9 mouse cellular contexts compared by ENCODE assay signal in genomic region chr7:44303346-44304340, GRCm38 (mm10). TPM values are rescaled to one million over a fixed set of nuclear protein-coding genes. Genes with fewer than 3 reads are reported as not detected.
DNase-seq lines count a peak whose midpoint lies in the region; ATAC-seq and TF ChIP-seq lines count a peak whose summit lies in the region.
"Had no signal": no experiment of that assay in that cellular context is flagged by ENCODE, and none has a peak within 500 bp of the region (broad histone marks: within the 10 kb centered on the region; RNA-seq: fewer than 3 reads in every experiment).

No protein-coding gene starts in this region.

- H3K9ac ChIP-seq in heart, embryonic 14.5 days (ENCODE audit: low read length): peak overlapping the region; percentile 89
- H3K9ac ChIP-seq in forebrain, embryonic 16.5 days (replicated peaks; ENCODE audit: low read depth, low read length): peak overlapping the region; percentile 97
- peak overlapping the region; percentile 76; the same call in 1 of the 2 replicates for H3K9ac ChIP-seq in liver, postnatal 0 days (replicated peaks)

- 85% methylated on average over 14 of the region's 14 CpGs for WGBS in heart, embryonic 14.5 days
- WGBS in forebrain, embryonic 16.5 days: 86% methylated on average over 14 of the region's 14 CpGs
- 78% methylated on average over 14 of the region's 14 CpGs for WGBS in liver, postnatal 0 days (ENCODE audit: insufficient replicate concordance)

- H3K36me3 ChIP-seq in heart, embryonic 14.5 days (ENCODE audit: control insufficient read depth, insufficient read depth, low read length): no peaks in the 10 kb centered on the region
- H3K36me3 ChIP-seq in G1E (replicated peaks): peaks cover 7% of the 10 kb centered on the region
- no peaks in the 10 kb centered on the region for H3K36me3 ChIP-seq in forebrain, embryonic 16.5 days (ENCODE audit: control insufficient read depth, insufficient read depth)
- no peaks in the 10 kb centered on the region for H3K36me3 ChIP-seq in liver, postnatal 0 days (replicated peaks; ENCODE audit: insufficient read depth, low read length)

- peak overlapping the region; percentile 58 to 71; a peak in 3 of 4 replicates for H3K4me3 ChIP-seq in heart, embryonic 14.5 days (ENCODE audit: control insufficient read depth in 1 of 2, insufficient read depth in 1 of 2, low read depth in 1 of 2, low read length in 2 of 2)
- H3K4me3 ChIP-seq in G1E (ENCODE audit: low read depth, low read length): peak overlapping the region; percentile 87
- peak overlapping the region; percentile 78 for H3K4me3 ChIP-seq in forebrain, embryonic 16.5 days (replicated peaks; ENCODE audit: low read length)
- peak overlapping the region; percentile 59 for H3K4me3 ChIP-seq in liver, postnatal 0 days (ENCODE audit: low read depth, low read length)

- H3K4me2 ChIP-seq in heart, embryonic 14.5 days (ENCODE audit: low read length): peak overlapping the region; percentile 90
- peak overlapping the region; percentile 87 for H3K4me2 ChIP-seq in forebrain, embryonic 16.5 days (ENCODE audit: low read length)
- H3K4me2 ChIP-seq in liver, postnatal 0 days (ENCODE audit: low read depth, low read length): peak overlapping the region; percentile 85

- no peak for TF ChIP-seq EP300 in liver, postnatal 0 days (IDR thresholded peaks at IDR 0.05; ENCODE audit: low read depth)

- H3K9me3 ChIP-seq in heart, embryonic 14.5 days (ENCODE audit: control insufficient read depth, low read length): no peaks in the 10 kb centered on the region
- H3K9me3 ChIP-seq in G1E (replicated peaks): no peaks in the 10 kb centered on the region
- H3K9me3 ChIP-seq in forebrain, embryonic 16.5 days (ENCODE audit: control insufficient read depth, low read length): no peaks in the 10 kb centered on the region
- H3K9me3 ChIP-seq in liver, postnatal 0 days (ENCODE audit: low read length): no peaks in the 10 kb centered on the region

- peaks cover 24% of the 10 kb centered on the region for H3K27me3 ChIP-seq in heart, embryonic 14.5 days (ENCODE audit: control insufficient read depth, insufficient read depth, low read length)
- H3K27me3 ChIP-seq in G1E (ENCODE audit: insufficient read depth, low read length): peaks cover 22% of the 10 kb centered on the region
- H3K27me3 ChIP-seq in forebrain, embryonic 16.5 days (replicated peaks; ENCODE audit: control insufficient read depth, insufficient read depth, low read length): no peaks in the 10 kb centered on the region
- peaks cover 15% of the 10 kb centered on the region for H3K27me3 ChIP-seq in liver, postnatal 0 days (ENCODE audit: insufficient read depth, low read length)

- no peak for ATAC-seq in heart, embryonic 14.5 days (ENCODE audit: insufficient number of reproducible peaks, insufficient read depth, low FRiP score, low read depth)
- no peak for ATAC-seq in G1E (ENCODE audit: extremely low read depth, insufficient number of reproducible peaks, low FRiP score, poor library complexity, severe bottlenecking)
- no peak for ATAC-seq in forebrain, embryonic 16.5 days
- ATAC-seq in liver, postnatal 0 days: no peak

- intact Hi-C loops in heart, postnatal 25 days (cut with DNase I): loop anchor here (5.0 kb wide), 1 partner anchor 41 kb away; the partner anchor contains the start of gene Gm15517
- intact Hi-C loops in left cerebral cortex, postnatal 14 days (cut with DNase I): no loop called here

- TF ChIP-seq CTCF in G1E (IDR thresholded peaks at IDR 0.05; ENCODE audit: low read depth, low read length): no peak
- no peak for TF ChIP-seq CTCF in liver, postnatal 0 days (IDR thresholded peaks at IDR 0.05; ENCODE audit: low read depth)

- 0 out of 4 replicates have a peak overlapping the region, but pooled peaks of 1 of the 2 experiments have one; percentile 61 for H3K27ac ChIP-seq in heart, embryonic 14.5 days (replicated peaks in 1 of 2; ENCODE audit: control insufficient read depth in 1 of 2, insufficient read depth in 1 of 2, low read depth in 2 of 2, low read length in 2 of 2)
- H3K27ac ChIP-seq in forebrain, embryonic 16.5 days (ENCODE audit: low read length): peak overlapping the region; percentile 95
- no peak overlapping the region; the same call in 1 of the 2 replicates for H3K27ac ChIP-seq in liver, postnatal 0 days (ENCODE audit: low read depth)

- H3K4me1 ChIP-seq in heart, embryonic 14.5 days (ENCODE audit: control insufficient read depth in 2 of 2, insufficient read depth in 2 of 2, low read length in 2 of 2): peaks cover 3 to 7% of the 10 kb centered on the region in 2 experiments; a peak in 3 of 4 replicates
- H3K4me1 ChIP-seq in G1E (ENCODE audit: insufficient read depth, low read depth, low read length): peaks cover 27% of the 10 kb centered on the region
- H3K4me1 ChIP-seq in forebrain, embryonic 16.5 days (replicated peaks; ENCODE audit: control insufficient read depth, insufficient read depth, low read length): peaks cover 14% of the 10 kb centered on the region
- peaks cover 21% of the 10 kb centered on the region for H3K4me1 ChIP-seq in liver, postnatal 0 days (ENCODE audit: insufficient read depth)

- no peak for DNase-seq in heart, postnatal 25 days (ENCODE audit: low spot score)
- DNase-seq in G1E (ENCODE audit: low spot score): no peak
- DNase-seq in liver, postnatal 0 days: no peak
- DNase-seq in left cerebral cortex, postnatal 14 days (ENCODE audit: low spot score in 2 of 2): no peak
- DNase-seq in ovary, postnatal 10 days (ENCODE audit: low spot score): no peak
- DNase-seq in spleen, adult 18-20 months: no peak

RNA-seq across cellular contexts. Expression of gene Clec11a, which starts 3.1 kb away (rescaled TPM):
- 0.81 and 0.85 TPM in 2 replicates for polyA plus RNA-seq in heart, embryonic 14.5 days (2014; fragmentation: Nextera tagmentation; extraction: Ambion mirVana)
- 1 to 10 TPM in 1 of 2 experiments, under 1 TPM in 1; 0.87 to 1.0 TPM for total RNA-seq in heart, postnatal 25 days (2021)
- 3.1 and 5.3 TPM in 2 replicates for total RNA-seq in G1E (2014; fragmentation: Nextera tagmentation)
- total RNA-seq in G1E (2017): 2.6 and 3.3 TPM in 2 replicates
- polyA plus RNA-seq in G1E (2012): 1.8 and 2.2 TPM in 2 replicates
- polyA plus RNA-seq in forebrain, embryonic 16.5 days (2015; fragmentation: Nextera tagmentation; extraction: Ambion mirVana): 3.5 and 4.4 TPM in 2 replicates
- polyA plus RNA-seq in liver, postnatal 0 days (2015; fragmentation: Nextera tagmentation; extraction: Ambion mirVana): 1.6 and 1.8 TPM in 2 replicates
- 1 to 10 TPM; 2.6 to 3.6 TPM for total RNA-seq in left cerebral cortex, postnatal 14 days (2021)

RNA-seq across cellular contexts. Expression of gene Shank1, which starts 6.4 kb away (rescaled TPM):
- polyA plus RNA-seq in heart, embryonic 14.5 days (2014; fragmentation: Nextera tagmentation; extraction: Ambion mirVana): 0.44 and 0.96 TPM in 2 replicates
- total RNA-seq in heart, postnatal 25 days (2021): 1 to 10 TPM; 1.6 to 2.0 TPM
- total RNA-seq in G1E (2014; fragmentation: Nextera tagmentation) (0.08 TPM in 1 of 2 replicates, not detected in the other), G1E (2017) (under 0.01 and 0.11 TPM in 2 replicates)
- 0.13 and 0.20 TPM in 2 replicates for polyA plus RNA-seq in G1E (2012)
- polyA plus RNA-seq in forebrain, embryonic 16.5 days (2015; fragmentation: Nextera tagmentation; extraction: Ambion mirVana): 20.4 and 26.5 TPM in 2 replicates
- not detected in 2 replicates for polyA plus RNA-seq in liver, postnatal 0 days (2015; fragmentation: Nextera tagmentation; extraction: Ambion mirVana)
- total RNA-seq in left cerebral cortex, postnatal 14 days (2021): 100 to 1,000 TPM; 512 to 537 TPM

RNA-seq across cellular contexts. Expression of gene Gm15517, which starts 42.4 kb away (rescaled TPM):
- polyA plus RNA-seq in heart, embryonic 14.5 days (2014; fragmentation: Nextera tagmentation; extraction: Ambion mirVana): not detected in 2 replicates
- total RNA-seq in heart, postnatal 25 days (2021): not detected
- total RNA-seq in G1E (2014; fragmentation: Nextera tagmentation) (not detected in 2 replicates), G1E (2017) (not detected in 2 replicates)
- polyA plus RNA-seq in G1E (2012): not detected in 2 replicates
- not detected in 2 replicates for polyA plus RNA-seq in forebrain, embryonic 16.5 days (2015; fragmentation: Nextera tagmentation; extraction: Ambion mirVana)
- polyA plus RNA-seq in liver, postnatal 0 days (2015; fragmentation: Nextera tagmentation; extraction: Ambion mirVana): not detected in 2 replicates
- total RNA-seq in left cerebral cortex, postnatal 14 days (2021): not detected
- total RNA-seq: left cerebral cortex, adult 8-10 months had no signal

RNA-seq across cellular contexts. Expression of gene Acp4, which starts 46.5 kb away (rescaled TPM):
- polyA plus RNA-seq in heart, embryonic 14.5 days (2014; fragmentation: Nextera tagmentation; extraction: Ambion mirVana): not detected in 2 replicates
- total RNA-seq in heart, postnatal 25 days (2021): not detected
- total RNA-seq in G1E (2014; fragmentation: Nextera tagmentation): not detected in 2 replicates
- not detected in 2 replicates for total RNA-seq in G1E (2017)
- not detected in 2 replicates for polyA plus RNA-seq in G1E (2012)
- polyA plus RNA-seq in forebrain, embryonic 16.5 days (2015; fragmentation: Nextera tagmentation; extraction: Ambion mirVana): not detected in 2 replicates
- not detected in 2 replicates for polyA plus RNA-seq in liver, postnatal 0 days (2015; fragmentation: Nextera tagmentation; extraction: Ambion mirVana)
- not detected for total RNA-seq in left cerebral cortex, postnatal 14 days (2021)

RNA-seq across cellular contexts. Expression of gene 2410002F23Rik, which starts 57.1 kb away (rescaled TPM):
- polyA plus RNA-seq in heart, embryonic 14.5 days (2014; fragmentation: Nextera tagmentation; extraction: Ambion mirVana): 54.8 and 62.7 TPM in 2 replicates
- 10 to 100 TPM; 14.1 to 14.5 TPM for total RNA-seq in heart, postnatal 25 days (2021)
- total RNA-seq in G1E (2014; fragmentation: Nextera tagmentation) (113 and 114 TPM in 2 replicates), G1E (2017) (79.9 and 90.4 TPM in 2 replicates)
- 276 and 317 TPM in 2 replicates for polyA plus RNA-seq in G1E (2012)
- 240 and 264 TPM in 2 replicates for polyA plus RNA-seq in forebrain, embryonic 16.5 days (2015; fragmentation: Nextera tagmentation; extraction: Ambion mirVana)
- polyA plus RNA-seq in liver, postnatal 0 days (2015; fragmentation: Nextera tagmentation; extraction: Ambion mirVana): 18.8 and 20.6 TPM in 2 replicates
- total RNA-seq in left cerebral cortex, postnatal 14 days (2021): 10 to 100 TPM; 88.7 to 94.1 TPM

Comparison
In these comparisons a context has a peak if more than half of its experiments do, and no peak if none do; other contexts are left out.
1. RNA of gene Shank1, which starts 6.4 kb away (polyA plus RNA-seq): 20.4 to 26.5 TPM in forebrain, embryonic 16.5 days; 0.44 to 0.96 TPM in heart, embryonic 14.5 days, 0.13 to 0.20 TPM in G1E and not detected in liver, postnatal 0 days; every median in the first group is over 10 times any median in the second.
2. Peak in every context shown above with its lines, with median percentiles within 50 percentile points of each other: H3K4me2 ChIP-seq, H3K4me3 ChIP-seq and H3K9ac ChIP-seq.